22 mouse cellular contexts compared by ENCODE assay signal in the genomic region with DNA sequence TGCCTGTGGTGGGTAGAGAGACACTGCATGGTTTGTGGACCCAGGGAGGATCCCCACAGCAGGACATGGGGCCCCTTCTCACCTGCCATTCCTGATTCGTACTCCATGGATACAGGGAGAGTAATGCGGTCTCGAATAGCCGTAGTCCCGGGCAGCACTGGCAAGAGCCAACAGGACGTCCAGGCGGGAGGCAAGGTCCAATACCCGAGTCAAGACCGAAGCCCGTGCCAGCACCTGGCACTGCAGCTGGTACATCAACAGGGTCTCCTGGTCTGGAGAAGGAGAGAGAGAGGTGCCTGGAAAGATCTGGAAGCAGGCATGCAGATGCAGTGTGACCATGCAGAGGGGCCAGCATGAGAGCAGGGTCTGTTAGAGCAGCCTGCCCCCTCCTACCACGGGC. TPM values are rescaled to one million over a fixed set of nuclear protein-coding genes. Genes with fewer than 3 reads are reported as not detected.
DNase-seq lines count a peak whose midpoint lies in the region; ATAC-seq and TF ChIP-seq lines count a peak whose summit lies in the region.
"Had no signal": no experiment of that assay in that cellular context is flagged by ENCODE, and none has a peak within 500 bp of the region (broad histone marks: within the 10 kb centered on the region; RNA-seq: fewer than 3 reads in every experiment).

No protein-coding gene starts in this region.

- no peak overlapping the region for H3K4me2 ChIP-seq in liver, postnatal 0 days (ENCODE audit: low read depth, low read length)
- no peak overlapping the region for H3K4me2 ChIP-seq in liver, embryonic 12.5 days
- H3K4me2 ChIP-seq: embryonic facial prominence, embryonic 13.5 days; forebrain, embryonic 13.5 days; heart, embryonic 13.5 days; hindbrain, embryonic 13.5 days; intestine, embryonic 15.5 days had no signal

- TF ChIP-seq CTCF in gastrocnemius, adult 2 months (IDR thresholded peaks at IDR 0.05), result no peak
- TF ChIP-seq CTCF in liver, postnatal 0 days (IDR thresholded peaks at IDR 0.05; ENCODE audit: low read depth), result no peak
- no peak for TF ChIP-seq CTCF in G1E (IDR thresholded peaks at IDR 0.05; ENCODE audit: low read depth, low read length)

- no peak for ATAC-seq in liver, postnatal 0 days
- no peak for ATAC-seq in liver, embryonic 12.5 days
- no peak for ATAC-seq in G1E (ENCODE audit: extremely low read depth, insufficient number of reproducible peaks, low FRiP score, poor library complexity, severe bottlenecking)
- ATAC-seq: forebrain, embryonic 13.5 days; intestine, embryonic 15.5 days had no signal

- H3K4me3 ChIP-seq in gastrocnemius, adult 2 months, result no peak overlapping the region
- H3K4me3 ChIP-seq in liver, postnatal 0 days (ENCODE audit: low read depth, low read length), result no peak overlapping the region
- H3K4me3 ChIP-seq in liver, embryonic 12.5 days, result no peak overlapping the region
- peak overlapping the region; percentile 6; the same call in 1 of the 2 replicates for H3K4me3 ChIP-seq in G1E (ENCODE audit: low read depth, low read length)
- H3K4me3 ChIP-seq: embryonic facial prominence, embryonic 13.5 days; forebrain, embryonic 13.5 days; heart, adult 2 months; heart, embryonic 13.5 days; hindbrain, embryonic 13.5 days; intestine, embryonic 15.5 days had no signal

- no peaks in the 10 kb centered on the region for H3K27me3 ChIP-seq in liver, postnatal 0 days (ENCODE audit: insufficient read depth, low read length)
- H3K27me3 ChIP-seq in liver, embryonic 12.5 days (replicated peaks), result 0 out of 2 replicates have a peak, but pooled peaks cover 3% of the 10 kb centered on the region
- no peaks in the 10 kb centered on the region for H3K27me3 ChIP-seq in G1E (ENCODE audit: insufficient read depth, low read length)
- H3K27me3 ChIP-seq: embryonic facial prominence, embryonic 13.5 days; intestine, embryonic 15.5 days had no signal

- intact Hi-C loops in gastrocnemius, adult 2 months (cut with DNase I), result no loop called here

- no peak for TF ChIP-seq EP300 in liver, postnatal 0 days (IDR thresholded peaks at IDR 0.05; ENCODE audit: low read depth)

- no peaks in the 10 kb centered on the region for H3K9me3 ChIP-seq in liver, postnatal 0 days (ENCODE audit: low read length)
- no peaks in the 10 kb centered on the region for H3K9me3 ChIP-seq in liver, embryonic 12.5 days (replicated peaks)
- no peaks in the 10 kb centered on the region for H3K9me3 ChIP-seq in G1E (replicated peaks)
- H3K9me3 ChIP-seq: embryonic facial prominence, embryonic 13.5 days; forebrain, embryonic 13.5 days; heart, embryonic 13.5 days; hindbrain, embryonic 13.5 days; intestine, embryonic 15.5 days had no signal

- peaks cover 14% of the 10 kb centered on the region for H3K4me1 ChIP-seq in liver, postnatal 0 days (ENCODE audit: insufficient read depth)
- peaks cover 66% of the 10 kb centered on the region for H3K4me1 ChIP-seq in liver, embryonic 12.5 days
- peaks cover 85% of the 10 kb centered on the region for H3K4me1 ChIP-seq in G1E (ENCODE audit: insufficient read depth, low read depth, low read length)

- 91% methylated on average over 11 of the region's 11 CpGs for WGBS in liver, postnatal 0 days (ENCODE audit: insufficient replicate concordance)
- WGBS in liver, embryonic 12.5 days (ENCODE audit: insufficient replicate concordance), result 91% methylated on average over 11 of the region's 11 CpGs

- DNase-seq in cerebellum, postnatal 10 days, result peak; percentile 43 to 50
- no peak for DNase-seq in cerebellum, adult 8-10 months
- DNase-seq in gastrocnemius, adult 2 months, result peak; percentile 15
- DNase-seq in gastrocnemius, postnatal 4 days (ENCODE audit: low spot score in 2 of 2), result no peak
- peak; percentile 14 for DNase-seq in liver, postnatal 0 days
- no peak for DNase-seq in G1E (ENCODE audit: low spot score)
- DNase-seq in thymus, postnatal 4 days, result no peak
- DNase-seq: adrenal gland, adult 2 months; cerebellum, adult 11 months; cerebellum, adult 9-11 months; embryo, embryonic 11 days; heart, adult 2 months; heart, postnatal 4 days; kidney, adult 18-20 months had no signal

- H3K9ac ChIP-seq in liver, postnatal 0 days (replicated peaks), result no peak overlapping the region
- H3K9ac ChIP-seq in liver, embryonic 12.5 days, result no peak overlapping the region
- H3K9ac ChIP-seq: embryonic facial prominence, embryonic 13.5 days; forebrain, embryonic 13.5 days; hindbrain, embryonic 13.5 days; intestine, embryonic 15.5 days had no signal

- no peaks in the 10 kb centered on the region for H3K36me3 ChIP-seq in liver, postnatal 0 days (replicated peaks; ENCODE audit: insufficient read depth, low read length)
- H3K36me3 ChIP-seq in liver, embryonic 12.5 days, result no peaks in the 10 kb centered on the region
- H3K36me3 ChIP-seq in G1E (replicated peaks), result peaks cover 35% of the 10 kb centered on the region
- H3K36me3 ChIP-seq: embryonic facial prominence, embryonic 13.5 days; heart, embryonic 13.5 days; hindbrain, embryonic 13.5 days; intestine, embryonic 15.5 days had no signal

- no peak overlapping the region for H3K27ac ChIP-seq in gastrocnemius, adult 2 months
- H3K27ac ChIP-seq in liver, postnatal 0 days (ENCODE audit: low read depth), result no peak overlapping the region
- no peak overlapping the region for H3K27ac ChIP-seq in liver, embryonic 12.5 days
- H3K27ac ChIP-seq: embryonic facial prominence, embryonic 13.5 days; forebrain, embryonic 13.5 days; heart, adult 2 months; heart, embryonic 13.5 days; hindbrain, embryonic 13.5 days; intestine, embryonic 15.5 days had no signal

RNA-seq across cellular contexts. Expression of gene Sapcd1, which starts 3.5 kb away (rescaled TPM):
- not detected for total RNA-seq in gastrocnemius, adult 2 months (2021)
- 1 to 10 TPM; 5.4 to 6.3 TPM for total RNA-seq in gastrocnemius, postnatal 4 days (2021)
- polyA plus RNA-seq in liver, postnatal 0 days (2015; fragmentation: Nextera tagmentation; extraction: Ambion mirVana), result 3.3 and 4.1 TPM in 2 replicates
- polyA plus RNA-seq in liver, embryonic 12.5 days (2016; fragmentation: Nextera tagmentation; extraction: Ambion mirVana), result 2.8 and 3.4 TPM in 2 replicates
- 35.3 and 35.5 TPM in 2 replicates for total RNA-seq in G1E (2014; fragmentation: Nextera tagmentation)
- 156 and 206 TPM in 2 replicates for total RNA-seq in G1E (2017)
- polyA plus RNA-seq in G1E (2012), result 90.0 and 101 TPM in 2 replicates
- total RNA-seq: gastrocnemius, adult 8-10 months; gastrocnemius, postnatal 36 days; heart, adult 2 months had no signal

RNA-seq across cellular contexts. Expression of gene Vwa7, which starts 14.9 kb away (rescaled TPM):
- total RNA-seq in gastrocnemius, adult 2 months (2021), result 10 to 100 TPM in 1 of 2 experiments, 1 to 10 TPM in 1; 7.8 to 14.4 TPM
- total RNA-seq in gastrocnemius, postnatal 4 days (2021), result 1 to 10 TPM in 1 of 2 experiments, under 1 TPM in 1; 0.96 to 1.2 TPM
- polyA plus RNA-seq in liver, postnatal 0 days (2015; fragmentation: Nextera tagmentation; extraction: Ambion mirVana), result 0.09 and 0.12 TPM in 2 replicates
- 0.10 and 0.15 TPM in 2 replicates for polyA plus RNA-seq in liver, embryonic 12.5 days (2016; fragmentation: Nextera tagmentation; extraction: Ambion mirVana)
- total RNA-seq in G1E (2014; fragmentation: Nextera tagmentation) (0.53 and 0.60 TPM in 2 replicates), G1E (2017) (3.5 TPM in 2 replicates)
- 1.5 TPM in 2 replicates for polyA plus RNA-seq in G1E (2012)

RNA-seq across cellular contexts. Expression of gene Msh5, which starts 15.3 kb away (rescaled TPM):
- not detected for total RNA-seq in gastrocnemius, adult 2 months (2021)
- total RNA-seq in gastrocnemius, postnatal 4 days (2021), result 1 to 10 TPM; 4.5 to 5.4 TPM
- polyA plus RNA-seq in liver, postnatal 0 days (2015; fragmentation: Nextera tagmentation; extraction: Ambion mirVana), result 3.8 and 4.2 TPM in 2 replicates
- 4.0 and 4.8 TPM in 2 replicates for polyA plus RNA-seq in liver, embryonic 12.5 days (2016; fragmentation: Nextera tagmentation; extraction: Ambion mirVana)
- total RNA-seq in G1E (2014; fragmentation: Nextera tagmentation) (41.7 and 45.5 TPM in 2 replicates), G1E (2017) (11.8 and 12.4 TPM in 2 replicates)
- polyA plus RNA-seq in G1E (2012), result 11.3 and 11.5 TPM in 2 replicates
- total RNA-seq: gastrocnemius, adult 8-10 months had no signal

RNA-seq across cellular contexts. Expression of gene Clic1, which starts 18.5 kb away (rescaled TPM):
- 10 to 100 TPM in 1 of 2 experiments, 1 to 10 TPM in 1; 7.2 to 11.3 TPM for total RNA-seq in gastrocnemius, adult 2 months (2021)
- 10 to 100 TPM; 87.2 to 89.7 TPM for total RNA-seq in gastrocnemius, postnatal 4 days (2021)
- 98.6 and 102 TPM in 2 replicates for polyA plus RNA-seq in liver, postnatal 0 days (2015; fragmentation: Nextera tagmentation; extraction: Ambion mirVana)
- polyA plus RNA-seq in liver, embryonic 12.5 days (2016; fragmentation: Nextera tagmentation; extraction: Ambion mirVana), result 160 and 162 TPM in 2 replicates
- 211 and 218 TPM in 2 replicates for total RNA-seq in G1E (2014; fragmentation: Nextera tagmentation)
- 562 and 724 TPM in 2 replicates for total RNA-seq in G1E (2017)
- 233 and 258 TPM in 2 replicates for polyA plus RNA-seq in G1E (2012)

RNA-seq across cellular contexts. Expression of gene Ddah2, which starts 27.6 kb away (rescaled TPM):
- total RNA-seq in gastrocnemius, adult 2 months (2021), result 1 to 10 TPM; 6.9 to 9.3 TPM
- total RNA-seq in gastrocnemius, postnatal 4 days (2021), result 100 to 1,000 TPM; 108 to 109 TPM
- 15.8 and 17.2 TPM in 2 replicates for polyA plus RNA-seq in liver, postnatal 0 days (2015; fragmentation: Nextera tagmentation; extraction: Ambion mirVana)
- 49.0 and 49.1 TPM in 2 replicates for polyA plus RNA-seq in liver, embryonic 12.5 days (2016; fragmentation: Nextera tagmentation; extraction: Ambion mirVana)
- total RNA-seq in G1E (2014; fragmentation: Nextera tagmentation), result 52.4 and 70.3 TPM in 2 replicates
- 179 and 180 TPM in 2 replicates for total RNA-seq in G1E (2017)
- 242 and 291 TPM in 2 replicates for polyA plus RNA-seq in G1E (2012)

Comparison
In these comparisons a context has a peak if more than half of its experiments do, and no peak if none do; other contexts are left out.
1. DNase-seq: peak in cerebellum, postnatal 10 days (2 of 2), gastrocnemius, adult 2 months (single experiment) and liver, postnatal 0 days (single experiment); none in cerebellum, adult 8-10 months (single experiment), gastrocnemius, postnatal 4 days (0 of 2), G1E (single experiment) and thymus, postnatal 4 days (single experiment).
2. RNA of gene Sapcd1, which starts 3.5 kb away (total RNA-seq): 35.3 to 206 TPM in G1E and 5.4 to 6.3 TPM in gastrocnemius, postnatal 4 days; not detected in gastrocnemius, adult 2 months; every median in the first group is over 4 times any median in the second.
3. RNA of gene Msh5, which starts 15.3 kb away (total RNA-seq): 11.8 to 45.5 TPM in G1E and 4.5 to 5.4 TPM in gastrocnemius, postnatal 4 days; not detected in gastrocnemius, adult 2 months; every median in the first group is over 4 times any median in the second.